Mouse (Mus musculus) adrenal gland, adult 2 months (tissue): ENCODE measurements around the gene Serpina3i. TPM values are rescaled to one million over a fixed set of nuclear protein-coding genes. Genes with fewer than 3 reads are reported as not detected.

ENCODE experiments used
- DNase-seq: peaks from one replicate; pipeline ENCODE4 v3.0.0; 2021
- polyA plus RNA-seq: library from polyadenylated mRNA; depleted of rRNA; stranded (reverse); fragments of >200 nt; gene quantifications from 2 replicates; pipeline ENCODE4 v1.2.3, GENCODE M21; 2012; rRNA removed
- total RNA-seq, 2 experiments: library from RNA; stranded (reverse); gene quantifications; 2 replicates each; pipeline ENCODE4 v1.2.3; 2021

The Serpina3i gene
- total and polyA plus RNA-seq, 3 experiments = 0.26 to 0.52 (median 0.45) TPM

GRCm38 (mm10) chr12:104298049-104298448 is 35.1 kb downstream of the Serpina3i start:
- DNase-seq = no peak

- no peak for DNase-seq
Observed at GRCm38 (mm10) chr12:104305991-104306390, 43.1 kb downstream of the Serpina3i start.

- no peak for DNase-seq
Observed at GRCm38 (mm10) chr12:104314253-104314652, 51.3 kb downstream of the Serpina3i start, which contains the start of gene Serpina3j. Gene Serpina3j (plus strand): TSS chr12:104314553.

Other genes with a start within 250 kb of the Serpina3i start
- not detected for gene Serpina9, start 249.4 kb upstream of the Serpina3i start, total RNA-seq
- gene Serpina9, start 249.4 kb upstream of the Serpina3i start, polyA plus RNA-seq = not detected in 2 replicates
- gene Serpina12, start 218.7 kb upstream of the Serpina3i start, total RNA-seq = under 1 TPM; 0.21 to 0.66 TPM
- 0.03 TPM in 1 of 2 replicates, not detected in the other for gene Serpina12, start 218.7 kb upstream of the Serpina3i start, polyA plus RNA-seq
- gene Serpina5, start 162.0 kb upstream of the Serpina3i start, total RNA-seq = under 1 TPM in 1 of 2 experiments, not detected in 1; 0.75 TPM
- gene Serpina5, start 162.0 kb upstream of the Serpina3i start, polyA plus RNA-seq = not detected in 2 replicates
- not detected for gene Serpina3a, start 150.4 kb upstream of the Serpina3i start, total RNA-seq
- gene Serpina3a, start 150.4 kb upstream of the Serpina3i start, polyA plus RNA-seq = not detected in 2 replicates
- gene Serpina3b, start 135.1 kb upstream of the Serpina3i start, total RNA-seq = 1 to 10 TPM in 1 of 2 experiments, not detected in 1; 1.7 TPM
- 0.35 TPM in 1 of 2 replicates, not detected in the other for gene Serpina3b, start 135.1 kb upstream of the Serpina3i start, polyA plus RNA-seq
- gene Serpina3c, start 109.3 kb upstream of the Serpina3i start, total RNA-seq = 10 to 100 TPM; 20.6 to 23.9 TPM
- 8.6 and 9.8 TPM in 2 replicates for gene Serpina3c, start 109.3 kb upstream of the Serpina3i start, polyA plus RNA-seq
- under 1 TPM; 0.24 to 0.29 TPM for gene Serpina3f, start 48.6 kb upstream of the Serpina3i start, total RNA-seq
- 0.04 and 0.10 TPM in 2 replicates for gene Serpina3f, start 48.6 kb upstream of the Serpina3i start, polyA plus RNA-seq
- gene Serpina3g, start 26.9 kb upstream of the Serpina3i start, total RNA-seq = 1 to 10 TPM; 3.4 to 4.1 TPM
- gene Serpina3g, start 26.9 kb upstream of the Serpina3i start, polyA plus RNA-seq = 5.4 and 11.3 TPM in 2 replicates
- gene Serpina3j, start 51.4 kb downstream of the Serpina3i start, total RNA-seq = under 1 TPM; 0.20 to 0.83 TPM
- not detected in 2 replicates for gene Serpina3j, start 51.4 kb downstream of the Serpina3i start, polyA plus RNA-seq
- 10 to 100 TPM; 23.4 to 37.3 TPM for gene Serpina3k, start 75.4 kb downstream of the Serpina3i start, total RNA-seq
- 0.40 and 0.94 TPM in 2 replicates for gene Serpina3k, start 75.4 kb downstream of the Serpina3i start, polyA plus RNA-seq
- gene Serpina3m, start 75.4 kb downstream of the Serpina3i start, total RNA-seq = 1 to 10 TPM; 2.5 to 3.8 TPM
- gene Serpina3m, start 75.4 kb downstream of the Serpina3i start, polyA plus RNA-seq = 0.12 and 0.17 TPM in 2 replicates
- 10 to 100 TPM in 1 of 2 experiments, 1 to 10 TPM in 1; 8.2 to 21.9 TPM for gene Serpina3n, start 143.6 kb downstream of the Serpina3i start, total RNA-seq
- 14.3 and 14.4 TPM in 2 replicates for gene Serpina3n, start 143.6 kb downstream of the Serpina3i start, polyA plus RNA-seq
- not detected for gene Gsc, start 210.2 kb downstream of the Serpina3i start, total RNA-seq
- 0.08 and 0.32 TPM in 2 replicates for gene Gsc, start 210.2 kb downstream of the Serpina3i start, polyA plus RNA-seq